Mouse (Mus musculus) CH12.LX (cell line): ENCODE results near the gene Dock11.

Source experiments
- CTCF ChIP-seq, 2 experiments: IDR thresholded peaks in 1 of 2; conservative IDR thresholded peaks in 1 of 2; 2 replicates each; pipeline ENCODE4 v1.5.1; 2011 to 2012; ENCODE audit warnings: low read depth in 2 of 2, low read length in 2 of 2, improper control_type of control experiment in 1 of 2, inconsistent platforms in 1 of 2, mild to moderate bottlenecking in 1 of 2, moderate library complexity in 1 of 2
- IRF4 ChIP-seq: IDR thresholded peaks from 2 replicates; pipeline ENCODE4 v1.6.1; 2014; ENCODE audit warnings: low read depth, mild to moderate bottlenecking, inconsistent platforms, low read length, improper control_type of control experiment
- JUN ChIP-seq: IDR thresholded peaks from 2 replicates; pipeline ENCODE4 v1.6.1; 2011; ENCODE audit warnings: low read depth, mild to moderate bottlenecking, low read length, improper control_type of control experiment, moderate library complexity; ENCODE audit not compliant: insufficient read depth
- JUND ChIP-seq: conservative IDR thresholded peaks from 2 replicates; pipeline ENCODE4 v1.6.1; 2011; ENCODE audit warnings: low read depth, low read length, improper control_type of control experiment
- MAFK ChIP-seq: IDR thresholded peaks from 2 replicates; pipeline ENCODE4 v1.6.1; 2011; ENCODE audit warnings: low read length, improper control_type of control experiment; ENCODE audit not compliant: insufficient replicate concordance
- MEF2A ChIP-seq: IDR thresholded peaks from 2 replicates; pipeline ENCODE4 v1.6.1; 2014; ENCODE audit warnings: low read depth, mild to moderate bottlenecking, inconsistent platforms, low read length, improper control_type of control experiment, borderline replicate concordance
- MXI1 ChIP-seq: IDR thresholded peaks from 2 replicates; pipeline ENCODE4 v1.6.1; 2011; ENCODE audit warnings: mild to moderate bottlenecking, low read depth, low read length, improper control_type of control experiment
- MYC ChIP-seq: IDR thresholded peaks from 2 replicates; pipeline ENCODE4 v1.6.1; 2011; ENCODE audit warnings: low read depth, mild to moderate bottlenecking, improper control_type of control experiment, low read length
- POLR2A ChIP-seq: IDR thresholded peaks from 2 replicates; pipeline ENCODE4 v1.6.1; 2011; ENCODE audit warnings: low read depth, mild to moderate bottlenecking, improper control_type of control experiment, low read length

- TF ChIP-seq IRF4 (no peak), MEF2A (no peak), JUN (no peak), POLR2A (no peak), CTCF (conservative IDR thresholded peaks at IDR 0.05 in 1 of 2, IDR thresholded peaks at IDR 0.05 in 1 of 2; ENCODE audit: low read depth in 2 of 2, low read length in 2 of 2) (no peak), JUND (no peak), MYC (no peak), MAFK (no peak), MXI1 (no peak)
These were observed 15.7 kb downstream of the Dock11 start for GRCm38 (mm10) chrX:35904352-35904751.
